Comparison of ENCODE assay signal across 8 mouse cellular contexts in the genomic region with DNA sequence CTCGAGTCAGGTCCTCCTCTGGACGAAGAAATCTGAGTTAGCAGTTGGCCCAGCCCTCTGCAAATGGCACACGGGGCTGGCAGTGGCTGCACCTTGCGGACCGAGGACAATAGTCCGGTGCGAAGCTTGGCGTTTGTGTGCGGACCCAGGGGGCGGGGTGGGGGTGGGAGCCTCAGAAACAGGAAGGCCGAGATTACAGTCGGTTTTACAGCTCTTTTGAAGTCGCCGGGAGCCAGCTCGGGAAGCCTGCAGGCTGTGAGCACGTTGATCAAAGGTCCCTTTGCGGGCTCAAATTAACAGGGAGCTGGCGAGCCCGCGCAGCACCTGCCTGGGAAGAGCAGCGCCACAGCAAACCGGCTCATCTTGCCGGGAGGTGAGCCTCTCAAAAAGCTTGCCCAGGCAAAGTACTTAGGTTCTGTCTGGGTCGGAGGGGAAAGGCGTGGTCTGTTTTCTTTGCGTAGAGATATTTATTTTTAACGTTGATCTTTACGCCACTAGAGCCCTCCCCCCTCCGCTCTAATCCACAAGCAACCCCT. TPM values are rescaled to one million over a fixed set of nuclear protein-coding genes. Genes with fewer than 3 reads are reported as not detected.
DNase-seq lines count a peak whose midpoint lies in the region; ATAC-seq and TF ChIP-seq lines count a peak whose summit lies in the region.

No protein-coding gene starts in this region.

- peaks cover 26% of the 10 kb centered on the region for H3K27me3 ChIP-seq in heart, postnatal 0 days (ENCODE audit: control insufficient read depth, insufficient read depth, low read length)

- TF ChIP-seq CTCF in heart, postnatal 0 days (IDR thresholded peaks at IDR 0.05; ENCODE audit: low read depth): no peak

- peak overlapping the region; percentile 15 for H3K9ac ChIP-seq in heart, postnatal 0 days (replicated peaks; ENCODE audit: low read depth, low read length)

- H3K36me3 ChIP-seq in heart, postnatal 0 days (replicated peaks; ENCODE audit: control insufficient read depth, insufficient read depth, low read length): no peaks in the 10 kb centered on the region

- peak overlapping the region; percentile 76 for H3K4me2 ChIP-seq in heart, postnatal 0 days (ENCODE audit: low read depth, low read length)

- H3K4me1 ChIP-seq in heart, postnatal 0 days (ENCODE audit: control insufficient read depth, insufficient read depth): no peaks in the 10 kb centered on the region

- H3K9me3 ChIP-seq in heart, postnatal 0 days (replicated peaks; ENCODE audit: control insufficient read depth, low read length): no peaks in the 10 kb centered on the region

- peak overlapping the region; percentile 42 for H3K4me3 ChIP-seq in heart, postnatal 0 days (ENCODE audit: low read depth, low read length)

- peak; percentile 44 to 46 for DNase-seq in cerebellum, postnatal 25 days
- no peak for DNase-seq in cerebellum, adult 8-10 months
- peak; percentile 62 for DNase-seq in embryo, embryonic 11 days
- DNase-seq in heart, postnatal 0 days (ENCODE audit: low spot score): no peak
- DNase-seq in kidney, postnatal 25 days: peak; percentile 53 to 75
- peak; percentile 30 for DNase-seq in mesoderm, embryonic 11.5 days (ENCODE audit: low read depth, low spot score)
- DNase-seq in frontal cortex, postnatal 36 days (ENCODE audit: low spot score in 2 of 2): no peak
- no peak for DNase-seq in left cerebral cortex, adult 8-10 months (ENCODE audit: low spot score in 2 of 2)

- H3K27ac ChIP-seq in heart, postnatal 0 days (ENCODE audit: low read depth): no peak overlapping the region

- ATAC-seq in heart, postnatal 0 days (ENCODE audit: insufficient read depth, low read depth): 0 out of 2 replicates have a peak, but pooled peaks have one; percentile 41

- 2% methylated on average over 29 of the region's 29 CpGs for WGBS in heart, postnatal 0 days

- no peak for TF ChIP-seq EP300 in heart, postnatal 0 days (IDR thresholded peaks at IDR 0.05; ENCODE audit: low read depth)

RNA-seq across cellular contexts. Expression of gene Tgif1, which starts 18.8 kb away (rescaled TPM):
- total RNA-seq in heart, postnatal 0 days (2014; rRNA removed; ENCODE audit: low replicate concordance): 7.8 and 12.9 TPM in 2 replicates
- 9.0 and 10.6 TPM in 2 replicates for polyA plus RNA-seq in heart, postnatal 0 days (2015; fragmentation: Nextera tagmentation; extraction: Ambion mirVana)
- total RNA-seq in left cerebral cortex, adult 8-10 months (2022): 1 to 10 TPM; 1.9 to 4.7 (median 3.1) TPM

Comparison
In these comparisons a context has a peak if more than half of its experiments do, and no peak if none do; other contexts are left out.
1. DNase-seq: peak in cerebellum, postnatal 25 days (2 of 2), embryo, embryonic 11 days (single experiment), kidney, postnatal 25 days (2 of 2) and mesoderm, embryonic 11.5 days (single experiment); none in cerebellum, adult 8-10 months (single experiment), heart, postnatal 0 days (single experiment), frontal cortex, postnatal 36 days (0 of 2) and left cerebral cortex, adult 8-10 months (0 of 2).